Comparison of ENCODE assay signal across 8 mouse cellular contexts in genomic region chr14:41004201-41005141, GRCm38 (mm10). TPM values are rescaled to one million over a fixed set of nuclear protein-coding genes. Genes with fewer than 3 reads are reported as not detected.
A peak's percentile ranks its signal among the peaks of the same experiment; 100 is the strongest.
DNase-seq lines count a peak whose midpoint lies in the region; ATAC-seq and TF ChIP-seq lines count a peak whose summit lies in the region.

No protein-coding gene starts in this region.

- no peak for ATAC-seq in intestine, postnatal 0 days
- ATAC-seq in megakaryocyte, adult 5-6 weeks (ENCODE audit: poor library complexity, severe bottlenecking) = no peak

- H3K36me3 ChIP-seq in intestine, postnatal 0 days (ENCODE audit: control insufficient read depth, insufficient read depth) = peaks cover 11% of the 10 kb centered on the region; the same call in 1 of the 2 replicates

- H3K4me3 ChIP-seq in gastrocnemius, adult 2 months = peak overlapping the region; percentile 13; the same call in 1 of the 2 replicates
- no peak overlapping the region for H3K4me3 ChIP-seq in intestine, postnatal 0 days (ENCODE audit: low read depth, low read length)

- DNase-seq in right cerebral cortex, postnatal 14 days = peak; percentile 35
- DNase-seq in right cerebral cortex, adult 2 months (ENCODE audit: low spot score in 2 of 2) = no peak
- peak; percentile 62 for DNase-seq in gastrocnemius, adult 2 months
- DNase-seq in lung, postnatal 10 days = peak; percentile 77
- DNase-seq in skeletal muscle tissue, adult 2 months (ENCODE audit: low read depth, low spot score) = peak; percentile 15
- no peak for DNase-seq in left cerebral cortex, postnatal 36 days (ENCODE audit: low spot score in 2 of 2)

- H3K27ac ChIP-seq in gastrocnemius, adult 2 months = no peak overlapping the region
- no peak overlapping the region for H3K27ac ChIP-seq in intestine, postnatal 0 days (ENCODE audit: low read depth, low read length)

- H3K4me1 ChIP-seq in intestine, postnatal 0 days (replicated peaks; ENCODE audit: control insufficient read depth, insufficient read depth, low read length) = no peaks in the 10 kb centered on the region

- WGBS in intestine, postnatal 0 days = 56% methylated on average over 22 of the region's 22 CpGs

- no peak for TF ChIP-seq CTCF in gastrocnemius, adult 2 months (IDR thresholded peaks at IDR 0.05)
- no peak for TF ChIP-seq CTCF in intestine, postnatal 0 days (IDR thresholded peaks at IDR 0.05; ENCODE audit: low read depth)

- no peaks in the 10 kb centered on the region for H3K9me3 ChIP-seq in intestine, postnatal 0 days (ENCODE audit: control insufficient read depth)

- H3K4me2 ChIP-seq in intestine, postnatal 0 days (replicated peaks; ENCODE audit: low read depth) = 0 out of 2 replicates have a peak overlapping the region, but pooled peaks have one; percentile 3

- intact Hi-C loops in gastrocnemius, adult 2 months (cut with DNase I) = no loop called here
- intact Hi-C loops in left cerebral cortex, postnatal 36 days (cut with DNase I) = no loop called here

- H3K9ac ChIP-seq in intestine, postnatal 0 days (ENCODE audit: low read depth, low read length) = no peak overlapping the region

- no peaks in the 10 kb centered on the region for H3K27me3 ChIP-seq in intestine, postnatal 0 days (replicated peaks; ENCODE audit: control insufficient read depth, insufficient read depth, low read length)

RNA-seq across cellular contexts. Expression of gene Fam213a, which starts 9.1 kb away (rescaled TPM):
- total RNA-seq in gastrocnemius, adult 2 months (2021) = 10 to 100 TPM; 21.9 to 28.6 TPM
- polyA plus RNA-seq in intestine, postnatal 0 days (2015; fragmentation: Nextera tagmentation; extraction: Ambion mirVana) = 86.9 and 96.2 TPM in 2 replicates
- 100 to 1,000 TPM; 118 to 125 TPM for total RNA-seq in left cerebral cortex, postnatal 36 days (2021)
- total RNA-seq in megakaryocyte, adult 5-6 weeks (2015) = 1.8 and 3.5 TPM in 2 replicates
- 2.6 and 3.6 TPM in 2 replicates for total RNA-seq in megakaryocyte, adult 5-6 weeks (2017)

RNA-seq across cellular contexts. Expression of gene Tspan14, which starts 37.9 kb away (rescaled TPM):
- 10 to 100 TPM; 11.0 to 16.8 TPM for total RNA-seq in gastrocnemius, adult 2 months (2021)
- 30.5 and 33.3 TPM in 2 replicates for polyA plus RNA-seq in intestine, postnatal 0 days (2015; fragmentation: Nextera tagmentation; extraction: Ambion mirVana)
- 10 to 100 TPM; 54.2 to 56.6 TPM for total RNA-seq in left cerebral cortex, postnatal 36 days (2021)
- 60.6 and 66.0 TPM in 2 replicates for total RNA-seq in megakaryocyte, adult 5-6 weeks (2015)
- total RNA-seq in megakaryocyte, adult 5-6 weeks (2017) = 72.4 and 76.5 TPM in 2 replicates

Comparison
In these comparisons a context has a peak if more than half of its experiments do, and no peak if none do; other contexts are left out.
1. DNase-seq: peak in right cerebral cortex, postnatal 14 days (single experiment), gastrocnemius, adult 2 months (single experiment), lung, postnatal 10 days (single experiment) and skeletal muscle tissue, adult 2 months (single experiment); none in right cerebral cortex, adult 2 months (0 of 2) and left cerebral cortex, postnatal 36 days (0 of 2).
2. RNA of gene Fam213a, which starts 9.1 kb away (total RNA-seq): 118 to 125 TPM in left cerebral cortex, postnatal 36 days and 21.9 to 28.6 TPM in gastrocnemius, adult 2 months; 1.8 to 3.6 TPM in megakaryocyte, adult 5-6 weeks; every median in the first group is over 4 times any median in the second.